Mouse (Mus musculus) myocyte (in vitro differentiated cells): ENCODE measurements at regions not wholly inside any gene's neighbourhood (a gene's known extent, or its start where the extent isn't known, plus 50 kb on each side); places are given as distances from the start of the nearest gene placed in this dataset.

Experiments
- H3K27me3 ChIP-seq: one replicate; pipeline ENCODE4 v1.6.1; 2011; ENCODE audit not compliant: control insufficient read depth, insufficient read depth, insufficient read length
- H3K36me3 ChIP-seq: one replicate; pipeline ENCODE4 v1.6.1; 2011; ENCODE audit not compliant: control insufficient read depth, insufficient read depth
- H3K4me2 ChIP-seq: one replicate; pipeline ENCODE4 v1.6.1; 2011; ENCODE audit warnings: low read depth, control low read depth
- H3K4me3 ChIP-seq: one replicate; pipeline ENCODE4 v1.5.1; 2011; ENCODE audit warnings: mild to moderate bottlenecking, control low read depth, moderate library complexity
- H3K79me2 ChIP-seq: one replicate; pipeline ENCODE4 v1.6.1; 2011; ENCODE audit not compliant: control insufficient read depth, insufficient read depth
- H3ac ChIP-seq: one replicate; pipeline ENCODE4 v1.6.1; 2011; ENCODE audit not compliant: control insufficient read depth, insufficient read length
- CEBPB ChIP-seq: IDR thresholded peaks from 2 replicates; pipeline ENCODE4 v1.6.1; 2011; ENCODE audit warnings: mild to moderate bottlenecking, moderate library complexity; ENCODE audit not compliant: poor library complexity, insufficient read depth, severe bottlenecking
- MYOG ChIP-seq, 3 experiments: IDR thresholded peaks; one replicate each; pipeline ENCODE4 v1.6.1; 2011; ENCODE audit warnings: control low read depth in 2 of 3, low read depth in 2 of 3, mild to moderate bottlenecking in 2 of 3; ENCODE audit not compliant: insufficient read length in 2 of 3, control insufficient read depth in 1 of 3, insufficient read depth in 1 of 3

GRCm38 (mm10) chr2:33939836-33940235 is 52.1 kb upstream of the Mvb12b start:
- Histone ChIP-seq H3K4me2 (no peak overlapping the region), H3K36me3 (no peaks in the 10 kb centered on the region), H3K4me3 (no peak overlapping the region), H3K79me2 (no peaks in the 10 kb centered on the region), H3ac (no peak overlapping the region), H3K27me3 (peaks cover 19% of the 10 kb centered on the region)
- TF ChIP-seq CEBPB, result peak; percentile 87
- TF ChIP-seq MYOG (IDR thresholded peaks at IDR 0.05; ENCODE audit: control insufficient read depth in 1 of 3, insufficient read depth in 1 of 3, insufficient read length in 2 of 3, low read depth in 2 of 3), result no peak
